Mouse (Mus musculus) cerebellum, postnatal 14 days (tissue): ENCODE results near the gene Thada.
"Not testable (repeated sequence)": the region's sequence is repeated elsewhere in the genome, so short reads cannot be mapped to it uniquely, and the experiment has no call there.

Source experiments
- DNase-seq, 2 experiments: peaks; one replicate each; pipeline ENCODE4 v3.0.0; 2021; ENCODE audit warnings: mixed read lengths in 2 of 2

Thada gene

DNA sequence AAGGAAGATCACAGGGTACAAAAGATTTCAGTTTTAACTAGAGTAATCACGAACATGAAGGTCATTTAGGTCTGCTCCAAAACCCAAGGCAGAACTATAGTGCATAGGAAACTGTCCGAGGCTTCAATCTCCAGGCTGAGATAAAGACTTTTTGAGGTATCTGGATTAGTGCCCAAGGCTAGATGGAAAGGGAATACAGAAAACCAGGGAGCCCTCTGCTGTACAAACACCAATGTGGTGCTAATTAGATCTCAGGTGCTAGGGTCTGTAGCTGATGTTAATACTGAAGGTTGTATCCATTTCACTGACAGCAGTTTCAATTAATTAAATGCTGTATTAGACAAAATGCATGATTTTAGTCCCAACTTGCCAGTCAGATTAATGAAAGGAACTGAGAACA lies 124.3 kb downstream of the Thada start:
- DNase-seq = no peak

DNA sequence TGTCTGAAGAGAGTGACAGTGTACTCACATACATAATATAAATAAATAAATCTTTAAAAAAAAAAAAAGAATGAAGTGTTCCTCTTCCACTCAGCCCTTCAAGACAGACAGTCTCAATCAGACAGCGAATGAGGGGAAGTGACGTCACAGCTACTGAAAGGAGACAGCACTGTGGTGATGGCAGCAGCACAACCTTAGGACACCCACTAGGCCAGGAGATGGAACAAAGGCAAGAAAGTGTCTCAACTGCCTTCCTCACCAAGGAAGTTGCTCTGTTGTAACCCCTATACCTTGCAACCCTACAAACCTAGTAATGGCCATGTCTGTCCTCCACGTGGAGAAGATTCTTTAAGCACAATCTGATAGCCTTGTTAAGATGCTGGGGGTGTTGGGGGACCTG lies 125.4 kb downstream of the Thada start:
- no peak for DNase-seq

DNA sequence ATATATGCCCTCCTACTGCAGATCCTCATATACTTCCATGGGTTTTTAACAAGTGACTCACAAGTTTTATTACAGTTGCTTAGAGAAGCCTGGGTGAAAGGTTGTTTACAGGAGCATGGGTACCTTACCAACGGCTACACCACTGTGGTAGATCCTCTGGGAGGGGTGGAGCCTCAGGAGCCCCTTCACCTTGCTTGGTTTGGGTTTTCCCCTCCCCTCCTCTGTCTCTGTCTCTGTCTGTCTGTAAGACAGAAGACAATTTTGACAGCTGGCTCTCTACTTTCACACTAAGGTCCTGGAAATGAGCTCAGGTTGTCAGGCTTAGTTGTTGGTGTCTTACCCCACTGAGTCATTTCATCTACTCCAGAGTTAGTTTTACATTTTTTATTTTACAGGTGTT lies 130.0 kb downstream of the Thada start:
- DNase-seq = no peak

DNA sequence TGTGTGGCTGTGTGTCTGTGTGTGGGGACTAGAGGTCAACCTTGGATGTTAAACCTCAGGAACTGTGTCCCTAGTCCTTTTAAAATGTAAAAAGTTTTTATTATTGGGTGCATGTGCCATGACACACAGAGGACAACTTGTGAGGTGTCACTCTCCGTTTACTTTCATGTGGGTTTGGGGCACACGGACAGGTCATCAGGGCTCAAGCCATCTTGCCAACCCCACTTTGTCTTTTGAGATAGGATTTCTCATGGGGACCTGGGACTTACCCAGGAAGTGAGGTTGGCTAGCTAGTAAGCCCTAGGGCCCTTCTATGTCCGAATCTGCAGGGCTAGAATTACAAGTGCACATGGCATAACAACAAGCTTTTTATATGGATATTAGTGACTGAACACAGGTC lies 130.9 kb downstream of the Thada start:
- DNase-seq = no peak

DNA sequence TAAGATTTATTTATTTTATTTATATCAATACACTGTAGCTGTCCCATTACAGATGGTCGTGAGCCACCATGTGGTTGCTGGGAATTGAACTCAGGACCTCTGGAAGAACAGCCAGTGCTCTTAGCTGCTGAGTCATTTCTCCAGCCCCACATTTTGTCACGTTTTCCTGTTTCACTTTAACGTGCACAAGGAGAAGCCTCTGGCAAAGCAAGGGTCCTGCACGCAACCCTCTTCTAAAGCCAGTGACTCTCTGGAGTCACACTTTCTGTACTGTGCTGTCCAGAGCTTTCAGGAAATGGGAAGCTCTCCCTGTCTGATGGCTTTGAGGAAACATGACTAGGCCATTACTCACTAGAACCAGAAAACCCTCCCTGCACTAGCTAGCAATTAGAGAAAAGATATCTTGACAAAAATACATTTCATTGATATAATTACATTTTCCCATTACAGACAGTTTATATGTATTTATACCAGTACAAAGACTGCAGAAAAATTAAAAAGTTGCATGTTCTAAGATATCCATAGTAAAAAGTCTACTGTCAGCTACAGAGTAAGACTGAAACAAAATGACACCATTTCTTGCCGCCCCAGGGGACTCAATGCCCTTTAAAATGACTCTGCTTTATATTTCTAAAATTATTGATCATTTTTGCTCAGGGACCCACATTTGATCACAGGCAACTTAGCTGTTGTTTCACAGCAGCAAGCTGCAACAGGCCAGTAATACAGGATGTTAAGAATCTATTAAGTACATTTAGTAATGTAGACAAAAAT lies 131.6 kb downstream of the Thada start:
- DNase-seq = no peak

DNA sequence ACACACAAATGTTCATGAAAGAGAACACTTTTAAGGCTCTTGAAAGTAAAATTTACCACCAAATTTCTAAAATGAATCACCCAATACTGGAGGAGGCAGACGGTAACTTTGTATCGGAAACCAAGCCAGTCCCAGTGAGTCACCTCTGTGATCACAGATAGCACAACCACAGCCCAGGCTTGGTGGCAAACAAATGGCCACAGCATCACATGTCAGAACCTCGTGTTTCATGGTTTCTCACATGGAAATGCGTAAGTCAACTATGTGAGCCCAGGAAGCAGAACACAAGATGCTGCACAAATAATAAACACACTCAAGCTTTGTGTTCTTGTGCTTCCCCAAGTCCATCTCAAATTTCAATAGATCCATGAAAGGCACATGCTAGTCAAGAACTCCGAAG lies 133.1 kb downstream of the Thada start:
- DNase-seq = no peak

DNA sequence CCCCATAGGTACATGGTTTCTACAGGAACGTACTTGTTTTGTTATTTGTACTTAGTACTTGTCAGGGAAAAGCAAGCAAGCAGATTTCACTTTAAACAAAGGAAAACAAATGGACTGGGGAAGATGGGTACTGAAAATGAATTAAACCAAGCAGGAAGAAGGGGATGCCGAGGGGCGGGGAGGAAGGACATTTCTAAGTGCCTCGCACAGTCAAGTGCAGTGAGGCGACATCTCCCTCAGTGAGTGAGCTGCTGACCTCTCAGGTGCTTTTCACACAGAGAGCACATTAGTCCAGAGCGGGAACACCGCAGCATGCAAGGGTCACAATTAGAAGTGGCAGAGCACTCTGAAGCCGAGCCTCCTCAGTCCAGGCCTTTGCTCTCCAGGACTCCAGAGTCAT lies 135.0 kb downstream of the Thada start:
- DNase-seq = no peak

DNA sequence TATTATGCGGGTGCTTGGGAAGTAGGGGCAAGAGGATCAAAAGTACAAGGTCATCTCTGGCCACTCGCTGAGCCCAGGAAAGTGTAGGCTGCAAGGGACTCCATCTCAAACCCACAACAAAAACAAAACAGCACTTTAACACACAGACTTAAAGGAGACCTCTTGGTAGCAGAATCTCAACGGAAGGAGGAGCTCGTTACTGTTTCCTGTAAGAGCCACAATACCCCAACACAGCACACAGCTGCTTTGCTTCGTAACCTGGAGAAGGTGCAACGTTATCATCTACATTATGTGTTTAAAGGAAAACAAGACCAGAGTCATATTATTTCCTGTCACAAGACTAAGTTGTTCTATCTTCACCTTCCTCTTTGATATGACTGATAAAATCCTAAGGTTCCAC lies 135.5 kb downstream of the Thada start:
- no peak for DNase-seq

DNA sequence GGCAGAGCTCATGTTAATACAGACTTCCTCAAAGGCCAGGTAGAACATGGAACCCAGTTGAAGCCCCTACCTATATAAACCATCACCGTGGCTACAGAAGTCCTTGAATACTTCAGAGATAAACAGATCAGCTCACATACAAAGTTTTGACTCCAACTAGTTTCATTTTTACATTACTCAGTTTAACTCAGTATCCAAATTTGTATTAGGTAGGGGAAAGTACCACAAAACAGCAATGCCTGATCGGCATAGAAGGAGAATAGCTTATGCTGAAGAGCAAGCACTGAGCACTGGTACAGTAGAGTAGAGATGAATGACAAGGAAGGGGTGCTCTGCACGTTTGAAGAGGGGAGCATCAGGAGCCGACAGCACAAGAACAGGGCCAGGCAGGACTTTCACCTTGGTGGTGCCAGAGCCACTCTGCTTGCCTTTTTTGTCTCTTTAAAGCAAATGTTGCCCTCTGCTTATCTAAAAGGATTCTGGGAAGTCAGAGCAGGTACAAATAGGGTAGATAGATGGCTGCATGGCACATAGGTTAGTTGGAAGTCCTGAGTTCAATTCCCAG lies 136.0 kb downstream of the Thada start:
- no peak for DNase-seq

DNA sequence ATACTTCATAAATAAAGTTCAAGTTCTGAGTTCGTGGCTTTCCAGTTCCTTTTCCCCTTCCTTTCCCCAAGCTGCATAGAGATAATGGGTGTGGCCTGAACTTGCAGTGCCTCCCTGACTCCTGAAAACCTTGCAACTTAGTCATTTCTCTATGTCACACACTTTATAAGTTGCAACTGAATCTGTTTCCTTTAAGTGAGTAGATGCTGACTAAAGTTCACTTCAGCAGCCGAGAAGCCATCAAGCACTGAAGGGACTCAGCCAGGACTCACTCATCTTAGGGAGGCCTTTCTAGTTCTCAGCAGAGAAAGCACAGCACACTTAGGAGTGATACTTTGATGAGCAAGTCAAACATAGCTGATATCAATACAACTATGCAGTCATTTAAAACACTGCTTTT lies 137.5 kb downstream of the Thada start:
- no peak for DNase-seq

DNA sequence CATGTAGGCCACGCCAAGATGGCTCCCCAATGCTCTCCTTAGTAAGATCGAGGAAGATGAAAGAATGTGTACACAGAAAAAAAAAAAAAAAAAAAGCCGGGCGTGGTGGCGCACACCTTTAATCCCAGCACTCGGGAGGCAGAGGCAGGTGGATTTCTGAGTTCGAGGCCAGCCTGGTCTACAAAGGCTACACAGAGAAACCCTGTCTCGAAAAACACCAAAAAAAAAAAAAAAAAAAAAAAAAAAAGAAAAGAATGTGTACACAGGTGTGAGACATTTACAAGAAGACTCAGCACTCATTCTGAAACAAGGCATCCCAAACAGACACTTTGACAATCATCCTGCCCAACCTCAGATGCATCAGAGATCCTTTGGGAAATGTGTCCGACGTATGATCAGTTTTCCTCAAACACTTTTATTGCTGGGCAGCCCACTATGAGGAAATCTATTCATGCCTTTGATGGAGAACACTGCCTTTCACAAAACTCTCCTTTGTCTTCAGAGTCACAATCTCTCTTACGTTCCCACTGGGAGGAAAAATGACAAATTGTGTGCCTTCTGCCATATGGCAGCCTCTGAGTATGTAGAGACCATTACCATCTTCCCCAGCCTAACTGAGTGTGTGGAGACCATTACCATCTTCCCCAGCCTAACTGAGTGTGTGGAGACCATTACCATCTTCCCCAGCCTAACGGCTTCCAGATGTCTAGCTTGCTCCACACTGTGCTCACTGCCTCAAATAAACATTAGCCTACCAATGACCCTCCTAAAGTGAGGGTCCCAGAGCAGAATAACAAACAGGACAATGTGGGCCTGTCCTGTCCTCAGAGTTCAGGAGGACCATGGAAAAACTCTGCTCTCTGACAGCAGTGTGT lies 138.7 kb downstream of the Thada start:
- DNase-seq = no peak

DNA sequence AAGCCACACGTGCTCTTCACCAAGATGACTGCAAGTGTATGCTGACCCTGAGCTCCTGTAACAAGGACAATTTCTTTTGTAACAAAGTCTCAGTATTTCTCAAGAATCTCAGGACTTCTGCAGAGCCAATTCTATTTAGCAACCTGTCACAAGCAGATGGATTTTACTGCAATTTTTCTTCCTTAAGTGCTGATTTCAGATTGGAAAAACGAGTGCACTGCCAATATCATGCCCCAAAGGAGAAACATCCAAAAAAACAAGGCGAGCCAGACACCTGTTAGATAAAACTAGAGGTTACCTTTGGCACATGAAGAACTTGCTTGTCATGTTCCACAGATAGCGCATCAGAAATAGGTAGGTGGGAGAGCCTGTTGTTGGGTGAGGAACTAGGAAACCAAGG lies 143.8 kb downstream of the Thada start:
- no peak for DNase-seq

DNA sequence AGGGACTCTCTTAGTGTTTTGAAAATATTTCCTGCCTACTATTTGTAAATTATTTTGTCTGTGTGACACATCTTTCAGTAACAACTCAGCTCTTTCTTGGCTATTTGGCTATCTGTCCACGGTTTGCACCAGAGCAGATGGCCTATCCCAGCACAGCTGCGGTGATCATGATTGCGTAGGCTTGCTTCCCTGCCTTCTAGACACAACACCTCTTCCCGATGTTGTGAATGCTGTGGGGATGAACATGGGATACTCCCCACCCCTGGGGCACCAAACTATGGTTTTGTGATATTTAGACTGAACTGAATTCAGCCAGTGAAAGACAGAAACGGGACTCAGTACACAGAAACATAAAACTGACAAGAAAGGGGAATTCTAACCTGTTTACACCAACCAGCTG lies 144.7 kb downstream of the Thada start:
- DNase-seq = no peak

DNA sequence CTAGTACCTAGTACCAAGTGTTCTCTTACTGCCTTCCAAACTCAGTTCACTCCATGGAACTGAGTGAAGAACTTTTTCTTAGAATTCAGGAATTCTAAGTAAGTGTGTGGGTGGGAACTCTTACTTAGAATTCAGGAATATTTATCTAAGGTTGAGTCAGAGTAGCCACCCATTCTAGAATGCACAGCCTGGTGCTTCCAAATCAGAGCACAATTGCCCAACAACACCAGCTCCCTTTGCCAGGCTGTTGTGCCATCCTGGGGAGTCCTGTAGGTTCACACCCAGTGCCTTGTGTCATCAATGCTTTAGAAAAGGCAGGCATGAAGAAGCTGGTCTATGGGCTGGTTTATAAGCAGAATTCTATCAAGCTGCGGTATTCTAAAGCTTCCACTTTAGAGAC lies 145.4 kb downstream of the Thada start:
- DNase-seq = no peak

DNA sequence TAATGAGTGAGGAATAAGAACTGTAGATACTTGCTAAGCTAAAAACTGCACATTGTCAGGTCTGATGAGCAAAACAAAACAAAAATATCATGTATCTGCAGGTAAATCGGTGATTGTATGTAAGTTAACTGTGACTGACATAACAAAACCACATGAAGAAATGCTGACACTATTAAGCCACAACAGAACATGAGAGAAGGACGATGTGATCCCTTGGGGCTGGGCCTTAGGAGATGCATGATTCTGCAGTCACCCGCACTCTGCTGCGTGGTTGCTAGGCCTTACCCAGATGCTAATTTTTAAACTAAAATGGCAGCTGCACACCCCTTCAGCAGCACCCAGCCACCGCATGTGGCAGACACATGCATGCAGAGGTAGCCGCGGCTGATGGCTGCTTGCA lies 151.7 kb downstream of the Thada start:
- no peak for DNase-seq

DNA sequence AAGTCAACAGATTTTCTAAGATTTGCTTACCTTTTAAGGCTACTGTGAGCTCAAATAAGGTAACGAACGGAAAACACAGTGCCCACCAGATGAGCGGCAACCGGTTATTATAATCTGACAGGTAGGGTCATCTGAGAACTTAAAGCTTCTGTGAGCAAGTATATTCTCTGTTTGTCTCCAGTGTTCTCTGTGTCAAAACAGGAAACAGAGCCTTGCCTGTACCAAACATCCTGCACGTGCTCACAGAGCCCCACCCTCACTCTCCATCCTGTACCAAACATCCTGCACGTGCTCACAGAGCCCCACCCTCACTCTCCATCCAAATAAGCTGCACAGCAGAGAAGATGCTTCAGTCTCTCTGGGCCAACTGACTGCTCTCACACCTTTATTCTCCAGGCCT lies 152.5 kb downstream of the Thada start:
- no peak for DNase-seq

DNA sequence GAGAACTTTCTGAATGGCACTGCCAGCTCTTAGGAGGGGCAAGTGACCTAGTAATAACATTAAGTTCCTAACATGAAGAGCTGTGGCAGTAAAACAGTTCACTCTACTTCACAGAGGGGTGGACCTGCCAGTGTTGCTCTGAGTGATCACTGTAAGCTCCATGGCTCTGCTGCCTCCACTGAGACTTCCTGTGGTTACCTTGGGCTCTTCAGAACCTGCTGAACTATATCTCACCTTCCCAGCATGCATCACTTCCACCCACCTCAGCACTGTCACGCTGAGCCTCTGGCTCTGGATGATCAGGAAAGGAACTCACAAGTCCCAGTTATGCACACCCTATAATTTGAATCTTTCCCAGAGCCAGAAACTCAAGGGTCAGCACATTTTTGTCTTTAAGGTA lies 159.9 kb downstream of the Thada start:
- no peak for DNase-seq

DNA sequence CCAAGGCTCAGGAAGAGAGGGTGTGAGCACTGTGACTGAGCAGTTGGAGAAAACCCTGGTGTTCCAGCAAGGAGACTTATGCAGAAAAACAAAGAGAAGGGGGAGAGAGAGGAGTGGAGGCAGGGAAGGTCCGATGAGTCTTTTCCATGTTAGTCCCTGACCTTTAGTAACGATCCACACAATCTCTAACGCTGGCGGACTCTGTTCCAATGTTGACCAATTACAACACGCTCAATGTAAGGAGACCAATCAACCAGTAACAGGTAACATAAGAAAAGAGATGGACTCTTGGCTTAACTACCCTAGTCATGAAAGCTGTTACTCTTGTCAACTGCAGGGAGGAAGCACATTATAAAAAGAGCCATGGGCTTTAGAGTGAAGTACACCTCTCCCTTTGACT lies 160.9 kb downstream of the Thada start:
- DNase-seq = no peak

DNA sequence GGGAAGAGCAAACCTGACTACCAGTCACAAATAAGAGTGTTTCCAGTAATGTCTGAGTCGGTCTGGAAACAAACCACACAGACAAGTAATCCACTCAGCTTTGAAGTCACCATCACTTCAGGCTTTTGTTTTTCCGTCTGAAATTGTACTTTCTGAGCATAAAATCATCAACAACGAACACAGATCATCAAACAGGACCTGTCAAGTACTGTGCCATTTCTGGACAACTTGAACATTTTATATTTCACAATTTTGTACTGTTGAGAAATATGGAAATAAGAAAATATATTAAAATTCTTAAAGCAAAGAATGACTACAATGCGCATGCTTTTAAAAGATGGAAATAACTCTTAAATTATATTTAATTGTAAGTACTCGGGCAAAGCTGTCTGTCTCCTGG lies 161.9 kb downstream of the Thada start:
- DNase-seq = no peak

DNA sequence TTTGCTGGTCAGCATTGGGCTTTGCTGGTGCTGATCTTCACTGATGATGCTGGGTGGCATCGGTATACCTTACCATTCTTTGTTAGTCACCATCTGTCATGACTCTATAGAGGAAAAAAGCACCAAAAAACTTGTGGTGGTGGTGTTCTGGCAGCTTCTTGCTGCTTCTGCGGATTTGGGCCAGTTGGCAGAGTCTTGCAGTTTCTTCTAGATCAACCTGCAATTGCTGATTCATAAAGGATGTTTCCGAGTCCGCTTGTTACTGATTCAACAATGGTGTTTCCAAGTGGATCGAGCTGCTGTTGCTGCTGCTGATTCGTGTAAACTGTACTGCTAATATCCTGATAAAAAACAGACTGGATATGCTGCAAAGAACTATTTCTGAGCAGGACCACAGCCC lies 168.0 kb downstream of the Thada start:
- no peak for DNase-seq

DNA sequence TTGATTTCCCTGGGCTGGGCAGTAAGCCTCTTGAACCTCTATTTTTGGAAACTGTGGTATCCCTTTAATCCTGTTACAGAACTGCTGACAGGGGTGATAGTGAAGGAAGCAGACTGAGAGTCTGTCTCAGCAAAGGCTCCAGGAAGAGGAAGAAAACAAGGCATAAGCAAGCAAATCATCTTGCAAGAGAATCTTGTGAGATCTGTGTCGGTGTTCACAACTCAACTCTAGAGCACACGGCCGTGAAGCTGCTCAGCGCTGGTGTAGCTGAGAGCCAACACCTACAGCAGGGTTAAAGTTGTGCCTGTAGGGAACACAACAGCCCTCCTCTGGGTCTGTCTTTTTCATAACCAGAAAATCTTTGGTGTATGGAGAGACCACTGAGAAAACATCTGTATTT lies 172.8 kb downstream of the Thada start:
- DNase-seq = no peak

DNA sequence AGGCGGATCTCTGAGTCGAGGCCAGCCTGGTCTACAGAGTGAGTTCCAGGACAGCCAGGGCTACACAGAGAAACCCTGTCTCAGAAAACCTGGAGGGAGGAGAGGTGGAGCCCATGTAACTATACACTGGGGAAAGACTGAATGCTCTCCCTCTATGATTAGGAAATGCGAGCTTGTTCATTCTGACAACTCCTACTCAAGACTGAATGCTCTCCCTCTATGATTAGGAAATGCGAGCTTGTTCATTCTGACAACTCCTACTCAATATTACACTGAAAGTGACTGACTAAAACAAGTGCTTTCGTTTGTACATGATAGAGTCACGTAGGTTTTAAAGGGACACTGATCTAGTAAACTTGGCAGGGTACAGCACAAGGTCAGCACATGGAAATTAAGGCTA lies 174.8 kb downstream of the Thada start:
- not testable (repeated sequence) for DNase-seq

DNA sequence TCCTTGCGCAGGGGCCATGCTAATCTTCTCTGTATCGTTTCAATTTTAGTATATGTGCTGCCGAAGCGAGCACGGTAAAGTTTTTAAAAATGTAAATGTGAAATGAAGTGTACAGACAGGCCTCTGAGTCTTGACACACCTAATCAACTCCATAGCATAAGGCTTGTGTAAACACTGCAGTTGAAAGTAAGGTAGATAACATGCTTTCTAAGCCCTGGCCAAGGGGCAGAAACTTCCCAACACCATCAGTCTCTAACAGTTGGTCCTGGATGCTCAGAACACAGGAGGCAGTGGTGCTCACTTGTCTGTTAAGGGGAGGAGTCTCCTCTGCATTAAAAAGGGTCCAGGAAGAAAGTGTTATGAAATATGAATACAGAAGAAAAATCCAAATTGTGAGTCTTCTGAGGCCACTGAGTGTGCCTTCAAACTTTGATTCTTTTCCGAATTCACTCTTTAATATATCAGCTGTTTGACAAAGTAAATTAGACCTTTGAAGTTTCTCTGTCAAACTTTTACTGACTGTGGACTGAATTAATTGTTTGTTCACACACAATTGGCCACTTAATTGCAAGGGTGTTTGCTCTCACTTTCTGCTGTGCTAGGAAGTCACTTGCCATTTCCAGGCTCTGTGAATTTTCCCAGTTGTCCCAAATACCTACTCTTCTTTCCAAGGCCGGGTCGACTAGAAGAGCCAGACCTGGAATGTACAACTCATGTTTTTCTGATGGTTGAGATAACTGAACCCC lies 178.2 kb downstream of the Thada start:
- no peak for DNase-seq
